Mouse (Mus musculus): ENCODE results near the gene Tnfsf4. TPM values are rescaled to one million over a fixed set of nuclear protein-coding genes. Genes with fewer than 3 reads are reported as not detected.

Gene Tnfsf4
- polyA plus RNA-seq, 1 experiment from 2014 or later = 0.22 TPM

DNA sequence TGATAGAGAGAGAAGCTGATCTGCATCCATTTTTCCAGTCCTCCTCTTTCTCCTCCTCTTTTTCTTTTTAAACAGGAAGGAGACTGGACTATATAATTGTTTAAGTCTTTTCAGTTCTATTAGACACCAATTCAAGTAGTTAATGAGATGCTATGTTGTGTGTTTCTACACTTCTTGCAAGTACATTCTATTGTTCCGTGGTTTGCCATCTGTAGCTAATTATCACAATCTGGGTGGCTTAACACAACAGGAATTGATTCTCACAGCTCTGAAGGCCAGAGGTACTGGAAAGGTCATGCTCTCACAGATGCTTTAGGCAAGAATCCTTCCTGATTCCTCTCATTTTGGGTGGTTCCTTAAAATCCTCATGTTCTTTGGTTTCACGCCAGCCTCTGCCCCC is 7.9 kb downstream of the Tnfsf4 start:
- no peaks in the 10 kb centered on the region for H3K27me3 ChIP-seq (ENCODE audit: low read depth, poor library complexity, severe bottlenecking)
- no peak overlapping the region for H3K4me3 ChIP-seq
- DNase-seq (ENCODE audit: low spot score) = no peak
- H3K27ac ChIP-seq (replicated peaks) = no peak overlapping the region
- no peaks in the 10 kb centered on the region; the same call in 1 of the 2 replicates for H3K9me3 ChIP-seq (replicated peaks)
- 42% methylated on average over 2 of the region's 2 CpGs for WGBS
- no peaks in the 10 kb centered on the region for H3K36me3 ChIP-seq
- peaks cover 7% of the 10 kb centered on the region for H3K4me1 ChIP-seq

DNA sequence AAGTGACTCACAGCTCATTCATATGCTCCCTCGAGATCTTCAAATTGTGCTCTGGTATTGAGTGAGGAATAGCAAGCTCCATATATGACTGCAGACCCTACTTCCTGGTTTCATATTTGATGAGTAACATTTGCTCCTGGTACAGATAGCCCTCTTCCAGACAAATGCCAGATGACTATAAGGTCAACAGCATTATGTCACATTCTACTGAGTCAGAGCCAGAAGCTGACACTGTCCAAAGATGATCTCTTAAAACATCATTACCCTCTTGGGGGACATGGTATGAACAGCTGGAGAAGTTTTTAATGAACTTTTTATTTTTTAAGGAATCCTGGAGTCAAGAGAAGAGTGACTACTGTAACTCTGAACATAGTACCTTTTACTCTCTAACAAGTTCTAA is 11.3 kb downstream of the Tnfsf4 start:
- Histone ChIP-seq H3K4me3 (no peak overlapping the region), H3K9me3 (replicated peaks) (no peaks in the 10 kb centered on the region; the same call in 1 of the 2 replicates), H3K27ac (replicated peaks) (no peak overlapping the region), H3K27me3 (ENCODE audit: low read depth, poor library complexity, severe bottlenecking) (no peaks in the 10 kb centered on the region), H3K4me1 (peaks cover 7% of the 10 kb centered on the region), H3K36me3 (no peaks in the 10 kb centered on the region)
- 88% methylated on average over 1 of the region's 1 CpGs for WGBS
- DNase-seq (ENCODE audit: low spot score) = no peak

DNA sequence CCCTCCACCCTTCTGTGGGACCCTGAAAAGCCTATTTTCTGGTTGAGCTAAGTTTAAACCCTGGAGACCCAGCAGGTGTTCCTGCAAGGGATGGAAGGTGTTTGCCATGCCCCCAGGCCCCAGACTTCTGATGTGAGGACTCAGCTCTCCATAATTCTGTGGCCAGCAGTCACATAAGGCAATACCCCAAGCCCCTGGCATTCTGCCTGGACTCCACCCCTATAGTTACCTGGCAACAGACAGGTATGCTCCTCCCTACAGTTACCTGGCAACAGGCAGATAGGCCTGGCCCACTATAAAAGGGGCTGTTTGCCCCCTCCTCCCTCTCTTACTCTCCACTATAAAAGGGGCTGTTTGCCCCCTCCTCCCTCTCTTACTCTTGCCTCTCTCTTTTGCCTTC is 24.7 kb downstream of the Tnfsf4 start:
- Histone ChIP-seq H3K4me3 (no peak overlapping the region), H3K4me1 (no peaks in the 10 kb centered on the region), H3K9me3 (replicated peaks) (no peaks in the 10 kb centered on the region), H3K27ac (replicated peaks) (no peak overlapping the region), H3K27me3 (ENCODE audit: low read depth, poor library complexity, severe bottlenecking) (no peaks in the 10 kb centered on the region), H3K36me3 (no peaks in the 10 kb centered on the region)
- DNase-seq (ENCODE audit: low spot score) = no peak

GRCm38 (mm10) chr1:161420646-161421045 is 25.4 kb downstream of the Tnfsf4 start:
- no peak for DNase-seq (ENCODE audit: low spot score)
- no peaks in the 10 kb centered on the region for H3K27me3 ChIP-seq (ENCODE audit: low read depth, poor library complexity, severe bottlenecking)
- no peak overlapping the region for H3K27ac ChIP-seq (replicated peaks)
- H3K4me3 ChIP-seq = no peak overlapping the region
- no peaks in the 10 kb centered on the region for H3K4me1 ChIP-seq
- 93% methylated on average over 9 of the region's 9 CpGs for WGBS
- no peaks in the 10 kb centered on the region for H3K9me3 ChIP-seq (replicated peaks)
- H3K36me3 ChIP-seq = no peaks in the 10 kb centered on the region

DNA sequence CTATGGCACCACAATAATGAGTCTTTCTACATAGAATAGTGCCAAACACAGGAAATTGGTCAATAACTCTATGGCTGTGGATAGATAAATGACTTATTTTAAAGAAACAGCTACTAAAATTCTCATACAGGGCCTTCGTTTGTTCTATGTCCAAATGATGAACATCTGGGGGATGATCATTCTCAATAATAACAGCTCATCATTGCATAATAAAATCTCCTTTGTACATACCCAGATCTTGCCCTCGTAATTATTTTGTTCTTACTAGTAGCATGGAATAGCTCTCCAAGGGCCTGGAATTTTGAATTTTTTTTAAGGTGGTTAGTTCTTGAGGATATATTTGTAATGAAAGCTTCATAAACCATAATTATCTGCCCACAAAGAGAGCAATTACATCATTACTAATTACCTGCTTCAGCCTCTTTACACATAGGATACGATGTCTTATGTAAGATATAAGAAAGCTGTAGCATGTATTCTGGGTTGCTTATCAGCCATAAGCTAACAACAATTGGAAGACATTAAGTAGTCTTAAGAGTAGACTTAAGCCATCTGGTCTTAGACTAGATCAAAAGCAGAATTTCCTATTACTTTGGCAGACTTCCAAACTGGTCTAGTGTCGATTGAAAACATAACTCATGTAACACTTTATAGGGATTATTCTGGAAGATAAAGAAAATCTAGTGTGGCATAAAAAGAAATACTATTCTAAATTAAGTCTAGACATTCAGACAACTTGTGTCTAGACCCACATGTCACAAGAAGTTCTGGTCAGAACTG is 31.3 kb downstream of the Tnfsf4 start:
- no peak for DNase-seq (ENCODE audit: low spot score)
- WGBS = 88% methylated on average over 4 of the region's 4 CpGs

DNA sequence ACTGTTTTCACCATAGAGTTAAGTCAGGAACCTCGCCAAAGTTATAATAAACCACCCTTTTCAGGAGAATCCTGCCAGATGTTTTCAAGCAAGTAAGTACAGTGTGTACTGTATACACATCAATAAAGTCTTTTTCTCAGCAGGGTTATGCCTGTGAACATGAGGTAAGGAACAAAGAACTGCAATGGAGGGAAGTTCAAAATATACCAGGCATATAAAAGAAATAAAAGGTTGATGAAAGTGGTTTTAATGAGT is 31.8 kb downstream of the Tnfsf4 start:
- H3K9me3 ChIP-seq (replicated peaks) = no peaks in the 10 kb centered on the region
- no peaks in the 10 kb centered on the region for H3K36me3 ChIP-seq
- no peak overlapping the region for H3K27ac ChIP-seq (replicated peaks)
- no peak overlapping the region for H3K4me3 ChIP-seq
- H3K4me1 ChIP-seq = no peaks in the 10 kb centered on the region
- 90% methylated on average over 1 of the region's 1 CpGs for WGBS
- H3K27me3 ChIP-seq (ENCODE audit: low read depth, poor library complexity, severe bottlenecking) = no peaks in the 10 kb centered on the region
- DNase-seq (ENCODE audit: low spot score) = no peak

More for the DNA sequence above, 31.3 kb downstream of the Tnfsf4 start:
- Histone ChIP-seq H3K9me3 (replicated peaks) (no peaks in the 10 kb centered on the region), H3K4me1 (no peaks in the 10 kb centered on the region), H3K4me3 (no peak overlapping the region), H3K27me3 (ENCODE audit: low read depth, poor library complexity, severe bottlenecking) (no peaks in the 10 kb centered on the region), H3K27ac (replicated peaks) (no peak overlapping the region), H3K36me3 (no peaks in the 10 kb centered on the region)

DNA sequence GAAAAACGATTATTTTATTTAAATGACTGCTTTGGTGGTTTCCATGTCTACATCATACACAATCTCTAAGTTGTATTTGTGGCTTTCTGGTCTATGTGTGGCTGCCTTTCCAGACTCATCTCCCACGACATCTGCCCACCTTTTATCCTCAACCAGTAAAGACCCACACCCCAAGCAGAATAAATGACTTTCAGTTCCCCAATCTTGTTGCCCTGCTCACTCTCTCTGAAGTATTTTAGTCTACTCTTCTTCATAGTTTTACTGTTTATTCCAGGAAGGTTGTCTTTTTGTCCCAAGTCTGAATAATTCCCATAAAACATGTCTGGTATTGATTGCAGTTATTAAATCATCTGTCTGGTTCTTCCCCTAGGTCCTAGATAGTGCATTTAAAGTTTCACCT is 40.6 kb downstream of the Tnfsf4 start:
- Histone ChIP-seq H3K9me3 (replicated peaks) (no peaks in the 10 kb centered on the region), H3K27ac (replicated peaks) (no peak overlapping the region), H3K36me3 (no peaks in the 10 kb centered on the region), H3K4me3 (no peak overlapping the region), H3K4me1 (no peaks in the 10 kb centered on the region), H3K27me3 (ENCODE audit: low read depth, poor library complexity, severe bottlenecking) (no peaks in the 10 kb centered on the region)
- no peak for DNase-seq (ENCODE audit: low spot score)
- 85% methylated on average over 2 of the region's 2 CpGs for WGBS

GRCm38 (mm10) chr1:161436503-161436902 is 41.3 kb downstream of the Tnfsf4 start:
- H3K4me1 ChIP-seq = no peaks in the 10 kb centered on the region
- no peak for DNase-seq (ENCODE audit: low spot score)
- WGBS = 86% methylated on average over 6 of the region's 6 CpGs

GRCm38 (mm10) chr1:161444858-161445257 is 49.6 kb downstream of the Tnfsf4 start:
- Histone ChIP-seq H3K4me3 (no peak overlapping the region), H3K36me3 (no peaks in the 10 kb centered on the region), H3K27me3 (ENCODE audit: low read depth, poor library complexity, severe bottlenecking) (no peaks in the 10 kb centered on the region), H3K27ac (replicated peaks) (no peak overlapping the region), H3K4me1 (peaks cover 26% of the 10 kb centered on the region), H3K9me3 (replicated peaks) (no peaks in the 10 kb centered on the region)
- DNase-seq (ENCODE audit: low spot score) = no peak
- 74% methylated on average over 7 of the region's 7 CpGs for WGBS

More at GRCm38 (mm10) chr1:161436503-161436902, 41.3 kb downstream of the Tnfsf4 start:
- H3K9me3 ChIP-seq (replicated peaks) = no peaks in the 10 kb centered on the region
- no peak overlapping the region for H3K27ac ChIP-seq (replicated peaks)
- H3K4me3 ChIP-seq = no peak overlapping the region
- H3K36me3 ChIP-seq = no peaks in the 10 kb centered on the region
- H3K27me3 ChIP-seq (ENCODE audit: low read depth, poor library complexity, severe bottlenecking) = no peaks in the 10 kb centered on the region

GRCm38 (mm10) chr1:161451683-161452245 is 56.6 kb downstream of the Tnfsf4 start:
- no peaks in the 10 kb centered on the region for H3K27me3 ChIP-seq (ENCODE audit: low read depth, poor library complexity, severe bottlenecking)
- no peaks in the 10 kb centered on the region; the same call in 1 of the 2 replicates for H3K9me3 ChIP-seq (replicated peaks)
- DNase-seq (ENCODE audit: low spot score) = no peak
- H3K27ac ChIP-seq (replicated peaks) = no peak overlapping the region
- H3K4me1 ChIP-seq = no peaks in the 10 kb centered on the region
- no peak overlapping the region for H3K4me3 ChIP-seq
- WGBS = 56% methylated on average over 3 of the region's 3 CpGs
- H3K36me3 ChIP-seq = no peaks in the 10 kb centered on the region

DNA sequence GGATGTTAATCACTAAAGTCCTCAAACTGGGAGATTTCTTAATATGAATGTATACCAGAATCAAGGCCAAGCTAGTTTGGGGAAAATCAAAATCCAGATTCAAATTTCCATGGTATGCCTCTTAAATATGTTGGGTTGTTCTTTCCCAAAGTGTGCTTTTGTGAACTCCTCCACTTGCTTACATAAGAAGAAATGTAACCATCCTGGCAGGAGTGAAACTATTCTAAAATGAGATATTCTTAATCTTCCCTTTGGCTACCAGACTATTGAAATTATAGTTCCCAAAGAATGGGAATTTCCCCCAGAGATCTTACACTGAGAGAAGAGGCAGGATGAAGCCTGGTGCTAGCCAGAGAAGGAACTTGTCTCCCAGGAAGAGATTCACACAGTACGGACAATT is 57.0 kb downstream of the Tnfsf4 start:
- H3K4me1 ChIP-seq = no peaks in the 10 kb centered on the region
- H3K36me3 ChIP-seq = no peaks in the 10 kb centered on the region
- WGBS = 94% methylated on average over 1 of the region's 1 CpGs
- H3K4me3 ChIP-seq = no peak overlapping the region
- no peaks in the 10 kb centered on the region for H3K27me3 ChIP-seq (ENCODE audit: low read depth, poor library complexity, severe bottlenecking)
- H3K9me3 ChIP-seq (replicated peaks) = no peaks in the 10 kb centered on the region; the same call in 1 of the 2 replicates
- DNase-seq (ENCODE audit: low spot score) = no peak
- H3K27ac ChIP-seq (replicated peaks) = no peak overlapping the region

- Histone ChIP-seq H3K27ac (replicated peaks) (no peak overlapping the region), H3K9me3 (replicated peaks) (no peaks in the 10 kb centered on the region; the same call in 1 of the 2 replicates), H3K36me3 (no peaks in the 10 kb centered on the region), H3K27me3 (ENCODE audit: low read depth, poor library complexity, severe bottlenecking) (no peaks in the 10 kb centered on the region), H3K4me3 (no peak overlapping the region), H3K4me1 (no peaks in the 10 kb centered on the region)
- no peak for DNase-seq (ENCODE audit: low spot score)
- WGBS = 76% methylated on average over 2 of the region's 2 CpGs
Observed at GRCm38 (mm10) chr1:161463388-161464085, 68.3 kb downstream of the Tnfsf4 start.
